Mouse (Mus musculus) thymus, adult 2 months (tissue): ENCODE data around the gene Abcg8.

Source experiments
- CTCF ChIP-seq: fragments of 200-500 bp; IDR thresholded peaks from 2 replicates; pipeline ENCODE4 v1.5.1; 2012; ENCODE audit warnings: mild to moderate bottlenecking, control low read depth, low read length, moderate library complexity, borderline replicate concordance; ENCODE audit not compliant: control insufficient read depth, poor library complexity, insufficient read depth; ENCODE audit errors: extremely low read depth
- POLR2A ChIP-seq: fragments of 200-500 bp; IDR thresholded peaks from 2 replicates; pipeline ENCODE4 v1.6.1; 2012; ENCODE audit warnings: mild to moderate bottlenecking, low read length, control low read depth, moderate library complexity; ENCODE audit not compliant: control insufficient read depth, poor library complexity, insufficient read depth; ENCODE audit errors: extremely low read depth

DNA sequence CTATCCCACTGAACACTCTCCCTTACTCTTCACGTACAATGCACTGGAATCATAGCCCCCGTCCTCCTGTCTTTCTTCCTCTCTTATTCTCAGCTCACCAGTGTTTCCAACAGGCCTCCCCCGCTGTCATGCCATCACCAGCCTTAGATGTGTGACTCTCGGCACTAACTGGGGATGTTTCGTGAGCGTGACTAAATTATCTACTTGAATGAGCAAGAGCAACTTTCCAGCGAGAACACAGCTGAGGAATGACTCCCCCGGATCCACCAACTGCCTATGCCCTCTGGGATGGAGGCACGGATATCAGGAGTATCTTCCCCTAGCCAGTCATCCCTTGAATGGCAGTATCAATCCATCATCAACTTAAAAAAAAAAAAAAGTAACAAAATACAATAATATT is 47.9 kb downstream of the Abcg8 start:
- TF ChIP-seq POLR2A (no peak), CTCF (no peak)
